Mouse (Mus musculus) erythroblast, adult 5-6 weeks (primary cell): ENCODE results near the gene Gsn. TPM values are rescaled to one million over a fixed set of nuclear protein-coding genes. Genes with fewer than 3 reads are reported as not detected.
A peak's percentile ranks its signal among the peaks of the same experiment; 100 is the strongest.

Experiments used
- ATAC-seq: replicated peaks from 2 replicates; pipeline ENCODE4 v1.8.0; 2016; ENCODE audit warnings: moderate number of reproducible peaks, mild to moderate bottlenecking, moderate TSS enrichment, inconsistent platforms; ENCODE audit not compliant: poor library complexity, low FRiP score, severe bottlenecking
- total RNA-seq, 2 experiments: library from RNA; stranded (forward) in 1 of 2; stranded (reverse) in 1 of 2; fragments of 150-400 nt in 1 of 2; fragments of 200-764, 138-1000 nt in 1 of 2; gene quantifications; 2 replicates each; pipeline versions ENCODE4 v1.2.3 to v1.2.4; 2015 to 2017; ENCODE audit warnings: low replicate concordance in 2 of 2

Gene Gsn
- total RNA-seq, 2 experiments from 2014 or later = 15.0 to 23.1 TPM

DNA sequence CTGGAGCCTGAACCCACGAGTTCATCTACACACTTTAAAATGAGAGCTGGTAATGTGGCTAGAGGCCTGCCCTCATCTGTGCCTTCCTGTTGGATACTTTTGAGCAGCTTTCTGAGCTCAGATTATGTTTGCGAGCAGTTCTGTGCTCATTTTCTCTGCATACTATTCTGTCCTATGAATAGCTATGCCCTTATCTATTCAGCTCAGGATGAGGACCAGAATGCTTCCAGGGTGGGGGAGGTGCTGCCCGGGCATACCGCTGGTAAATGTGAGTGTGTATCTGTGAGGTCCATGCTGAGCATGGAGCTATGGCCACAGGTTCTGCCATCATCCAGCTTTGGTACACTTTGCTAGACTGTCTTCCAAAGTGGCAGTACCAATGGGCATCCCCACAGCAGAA, 61.4 kb downstream of the Gsn start:
- ATAC-seq = peak; percentile 66

DNA sequence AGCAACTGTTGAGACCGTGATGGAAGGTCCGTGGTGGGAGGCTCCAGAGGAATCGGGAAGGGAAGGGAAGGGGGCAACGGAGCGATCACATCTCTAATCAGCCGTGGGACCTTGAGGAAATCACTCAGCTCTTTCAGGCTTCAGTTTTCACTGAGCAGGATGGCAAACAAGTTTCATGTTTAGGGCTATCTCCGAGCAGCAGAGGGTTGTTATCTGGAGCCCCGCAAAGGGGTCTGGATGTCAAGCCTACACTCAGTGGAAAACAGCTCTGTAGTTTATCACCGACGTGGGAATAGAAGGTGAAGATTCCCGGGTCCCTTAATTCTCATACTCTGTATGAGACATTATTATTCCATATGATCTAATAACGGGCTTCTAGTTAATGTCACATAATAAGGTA, 62.2 kb downstream of the Gsn start:
- ATAC-seq = no peak

DNA sequence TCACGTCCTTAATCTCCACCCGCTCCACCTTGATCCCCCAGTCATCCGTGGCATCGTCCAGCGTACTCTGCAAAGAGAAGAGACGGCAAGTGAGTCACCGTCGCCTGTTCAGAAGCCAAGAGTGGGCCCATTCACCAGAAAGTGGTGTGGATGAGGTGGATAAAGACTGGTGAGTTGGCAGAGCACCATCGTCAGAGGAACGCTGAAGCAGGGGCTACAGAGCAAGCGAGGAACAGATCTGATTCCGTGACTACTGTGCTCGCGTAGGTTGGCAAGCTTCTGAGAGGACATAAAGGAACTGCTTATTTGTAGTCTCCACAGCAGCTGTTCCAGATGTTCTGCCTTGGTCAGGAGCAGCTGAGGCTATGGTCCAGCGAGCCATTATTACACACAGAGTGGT, 64.2 kb downstream of the Gsn start:
- no peak for ATAC-seq

DNA sequence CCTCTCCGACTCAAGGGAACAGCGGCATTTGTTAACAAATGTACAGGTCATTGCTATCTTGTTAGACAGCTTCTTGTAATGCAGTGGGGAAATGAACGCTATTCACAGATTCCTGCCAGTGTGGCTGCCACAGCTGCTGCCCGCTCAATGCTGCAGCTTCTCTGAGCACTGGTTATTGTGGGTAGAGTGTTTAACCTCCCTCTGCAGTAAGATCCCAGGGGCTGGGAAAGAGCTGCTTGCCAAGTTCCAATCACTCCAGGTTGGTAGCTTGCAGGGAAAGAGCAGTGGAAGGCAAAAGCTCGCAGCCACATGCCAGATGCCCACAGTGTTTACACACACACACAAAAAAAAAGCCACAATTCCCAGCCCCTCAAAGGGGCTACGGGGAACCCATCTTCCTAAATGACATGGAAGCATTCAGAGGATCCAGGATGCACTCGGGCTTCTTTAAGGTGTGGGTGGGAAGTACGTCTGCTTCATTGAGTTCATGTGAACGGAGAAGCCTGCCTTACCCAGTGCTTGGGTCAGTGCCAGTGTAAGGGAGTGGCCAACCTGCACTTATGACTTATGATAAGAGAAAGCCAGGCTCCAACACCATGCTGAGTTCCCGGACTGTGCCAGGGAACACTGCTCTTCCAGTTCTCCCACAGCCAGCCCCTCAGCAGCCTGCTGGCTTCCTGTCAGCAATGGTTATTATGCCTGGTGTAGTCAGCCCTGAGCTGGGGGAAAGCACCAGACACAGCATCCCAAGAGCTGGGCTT, 66.4 kb downstream of the Gsn start:
- ATAC-seq = peak; percentile 75

DNA sequence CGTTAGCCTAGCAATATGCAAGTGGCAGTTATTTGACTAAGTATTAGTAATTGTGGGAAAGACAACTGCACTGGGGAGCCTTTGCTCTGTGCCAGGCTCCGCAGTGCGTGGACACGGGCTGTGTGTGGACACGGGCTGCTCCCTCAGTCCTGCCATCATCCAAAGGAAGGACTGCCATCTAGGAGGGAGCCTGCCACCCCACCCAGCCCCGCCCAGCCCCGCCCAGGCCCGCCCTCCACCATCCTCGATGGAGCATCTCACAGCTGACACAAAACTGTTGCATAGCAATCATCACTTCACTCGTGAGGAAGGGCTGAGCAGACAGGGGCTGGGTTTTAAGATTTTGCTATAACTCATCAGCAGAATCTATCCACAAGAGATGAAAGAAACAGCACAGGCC, 69.8 kb downstream of the Gsn start:
- peak; percentile 28 for ATAC-seq

DNA sequence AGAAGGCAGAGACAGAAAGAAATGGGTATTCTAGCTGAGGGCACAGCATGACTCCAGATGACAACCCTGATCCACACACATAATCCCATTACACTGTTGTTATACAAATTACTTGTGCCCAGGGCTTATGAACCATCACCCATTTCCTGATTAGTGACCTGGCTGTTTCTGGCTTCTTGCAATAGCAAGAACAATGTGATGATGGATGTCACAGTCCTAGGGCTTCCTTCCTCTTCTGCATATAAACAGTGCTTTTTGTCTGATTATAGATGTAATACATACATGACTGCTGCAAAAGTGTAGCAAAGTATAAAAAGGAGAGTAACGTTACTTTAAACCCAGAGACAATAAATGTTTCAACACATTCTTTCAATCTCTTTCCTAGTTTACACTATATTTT, 70.8 kb downstream of the Gsn start:
- no peak for ATAC-seq

DNA sequence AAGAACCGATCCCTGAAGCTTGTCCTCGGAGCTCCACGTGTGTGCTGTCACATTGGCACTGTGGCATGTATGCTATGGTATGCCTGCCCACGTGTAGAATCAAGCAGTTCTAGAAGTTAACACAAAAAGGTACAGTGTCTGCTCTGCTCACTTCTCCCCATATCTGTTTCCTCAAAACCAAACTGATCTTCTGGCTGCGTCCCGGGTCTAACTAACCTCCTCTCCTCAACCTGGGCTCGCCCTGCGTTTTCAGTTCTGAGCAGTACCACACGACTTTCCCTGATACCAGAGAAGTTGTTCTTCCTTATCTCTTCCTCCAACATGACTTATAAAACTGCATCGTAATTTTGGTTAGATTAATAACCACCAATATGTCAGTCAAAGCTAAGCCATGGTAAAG, 71.4 kb downstream of the Gsn start:
- peak; percentile 57 for ATAC-seq

DNA sequence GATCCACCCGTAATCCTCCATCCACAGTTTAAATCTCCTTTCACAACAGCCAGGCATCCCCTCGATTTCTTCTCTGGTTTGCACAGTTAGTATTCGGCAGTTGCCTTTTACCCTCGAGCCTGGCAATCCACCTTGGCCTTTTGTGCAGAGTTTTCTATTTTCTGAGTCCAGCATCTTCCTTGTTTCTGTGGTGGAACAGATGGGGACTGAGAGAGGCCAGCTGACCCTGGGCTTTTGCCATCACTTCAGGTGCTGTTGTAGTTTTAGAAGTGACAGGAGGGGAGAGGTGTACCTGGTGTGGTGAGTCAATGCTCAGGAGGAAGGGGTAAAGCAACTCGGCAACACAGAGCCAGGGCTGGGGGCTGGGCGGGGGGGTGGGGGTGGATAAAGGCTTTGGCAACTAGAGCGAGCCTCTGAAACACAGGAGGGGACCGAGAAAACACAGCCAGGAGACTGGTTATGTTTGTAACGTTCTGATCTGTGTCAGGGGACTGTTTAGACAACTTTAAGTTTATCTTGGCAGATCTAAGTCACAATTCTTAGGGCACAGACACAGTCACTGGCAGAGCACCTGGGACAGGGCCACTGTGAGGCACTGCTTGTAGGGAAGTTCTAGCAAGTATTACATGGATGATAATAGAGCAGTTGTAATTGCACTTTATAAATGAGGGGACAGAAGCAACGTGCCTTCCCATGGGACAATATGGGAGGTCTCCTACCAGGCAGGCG, 72.0 kb downstream of the Gsn start:
- ATAC-seq = peak; percentile 7; the same call in 1 of the 2 replicates

DNA sequence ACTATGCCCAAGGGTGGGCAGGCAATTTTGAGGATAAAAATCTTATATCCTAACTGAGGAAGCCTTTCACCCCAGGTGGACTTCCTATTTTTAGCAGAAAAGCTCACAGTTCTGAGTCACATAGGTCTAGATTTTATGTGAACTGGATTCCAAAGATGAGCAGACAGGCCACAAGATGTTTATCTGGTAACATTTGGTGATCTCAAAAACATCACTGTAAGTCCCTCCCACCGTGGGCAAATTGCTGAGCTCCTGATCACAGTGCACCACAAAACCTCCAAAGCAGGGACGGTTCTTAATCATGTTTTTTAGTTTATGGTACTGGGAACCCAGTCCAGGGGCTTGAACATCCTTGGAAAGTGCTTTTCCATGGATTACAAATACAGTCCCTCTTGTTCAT, 72.9 kb downstream of the Gsn start:
- ATAC-seq = no peak

DNA sequence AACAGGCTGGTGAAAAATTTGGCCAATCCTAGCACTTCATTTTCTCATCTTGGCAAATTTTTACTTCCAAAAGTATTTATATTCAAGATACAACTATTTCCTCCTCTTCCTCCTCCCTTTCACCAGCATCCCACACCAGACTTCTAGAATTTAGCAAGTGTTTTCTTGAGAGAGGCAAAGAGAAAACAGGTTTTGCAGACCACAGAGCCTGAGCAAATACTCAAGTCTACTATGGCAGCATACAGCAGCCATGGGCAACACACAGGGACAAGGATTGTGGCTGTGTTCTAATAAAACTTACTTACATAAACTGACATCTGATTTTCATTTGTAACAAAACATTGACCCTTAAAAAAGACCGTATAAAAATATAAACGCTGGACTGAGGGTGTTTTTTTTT, 75.0 kb downstream of the Gsn start:
- ATAC-seq = no peak

DNA sequence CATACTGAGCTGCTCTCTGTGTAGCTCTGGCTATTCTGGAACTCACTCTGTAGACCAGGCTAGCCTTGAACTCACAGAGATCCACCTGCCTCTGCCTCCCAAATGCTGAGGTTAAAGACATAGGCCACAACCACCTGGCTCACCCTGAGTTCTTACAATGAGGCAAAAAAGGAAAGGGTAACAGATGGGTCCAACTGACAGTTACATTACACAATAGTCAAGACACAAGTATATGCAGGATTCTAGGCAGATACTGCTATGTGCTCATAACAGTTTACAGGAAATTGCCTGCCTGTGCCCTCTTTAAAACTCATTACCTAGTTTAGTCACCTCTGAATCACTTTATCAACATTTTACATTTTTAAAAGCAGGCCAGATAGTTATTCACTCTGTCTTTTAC, 77.5 kb downstream of the Gsn start:
- ATAC-seq = no peak

DNA sequence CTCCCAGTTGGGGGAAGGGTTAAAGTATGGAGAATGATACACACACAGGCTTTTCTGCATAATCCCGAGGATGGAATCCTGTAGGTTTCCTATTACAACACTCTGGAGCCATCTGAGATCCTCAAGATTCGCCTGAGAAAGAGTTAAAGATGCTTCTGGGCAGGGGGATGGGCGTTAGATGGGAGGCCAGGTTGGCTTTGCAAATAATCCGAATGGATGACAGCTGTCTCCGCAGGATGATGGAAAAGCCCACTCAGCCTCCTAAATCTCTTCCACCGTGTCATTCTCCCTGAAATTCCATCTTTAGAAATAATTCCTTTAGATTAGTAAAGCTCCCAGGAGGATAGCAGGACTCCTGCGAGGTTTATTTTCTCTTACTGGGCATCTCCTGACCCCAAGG, 79.4 kb downstream of the Gsn start:
- no peak for ATAC-seq

DNA sequence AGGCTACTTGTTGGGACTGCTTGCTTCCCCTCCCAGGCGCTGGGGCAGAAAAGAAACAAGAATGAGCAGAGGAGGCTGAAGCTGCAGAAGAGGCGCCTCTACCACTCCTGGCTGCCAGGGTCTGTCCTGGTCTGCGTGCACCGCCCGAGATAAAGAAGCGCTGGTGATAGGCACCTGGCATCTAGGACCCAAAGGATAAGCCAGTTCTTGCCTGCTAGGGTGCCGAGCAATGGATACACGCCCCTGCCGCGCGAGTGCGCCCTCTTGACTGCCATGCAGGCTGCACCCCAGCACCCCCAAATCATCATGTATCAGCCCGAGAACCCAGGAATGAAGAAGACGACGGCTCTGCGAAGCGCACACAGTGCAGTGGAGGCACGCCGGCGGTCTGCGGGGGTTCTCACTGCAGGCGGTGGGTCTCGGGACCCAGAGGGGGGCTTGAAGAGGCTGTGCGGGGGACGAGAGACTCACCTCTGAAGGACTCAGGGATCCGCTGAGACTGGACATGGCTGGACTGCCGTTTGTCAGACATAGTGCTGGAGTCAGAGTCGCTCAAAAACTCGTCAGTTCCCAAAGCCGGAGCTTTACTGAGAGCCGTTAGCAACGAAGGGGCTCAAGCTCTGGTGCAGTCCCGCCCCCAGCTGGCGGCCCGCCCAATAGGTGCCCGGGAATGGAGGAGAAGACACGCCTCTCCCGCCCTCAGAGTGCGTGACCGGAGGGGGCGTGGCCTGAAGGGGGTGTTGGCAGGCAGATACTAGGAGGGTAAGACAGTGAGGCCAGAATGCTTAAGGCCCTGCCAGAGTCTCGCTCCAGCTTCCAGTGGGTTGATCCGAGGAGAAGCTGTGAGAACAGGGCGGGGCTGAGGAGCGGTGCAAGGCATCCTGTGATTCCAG, 80.5 kb downstream of the Gsn start, which contains the start of gene Stom:
Gene Stom, minus strand, starts transcription at position 589 of the 893 bp plus-strand sequence.
- peak; percentile 83 for ATAC-seq

DNA sequence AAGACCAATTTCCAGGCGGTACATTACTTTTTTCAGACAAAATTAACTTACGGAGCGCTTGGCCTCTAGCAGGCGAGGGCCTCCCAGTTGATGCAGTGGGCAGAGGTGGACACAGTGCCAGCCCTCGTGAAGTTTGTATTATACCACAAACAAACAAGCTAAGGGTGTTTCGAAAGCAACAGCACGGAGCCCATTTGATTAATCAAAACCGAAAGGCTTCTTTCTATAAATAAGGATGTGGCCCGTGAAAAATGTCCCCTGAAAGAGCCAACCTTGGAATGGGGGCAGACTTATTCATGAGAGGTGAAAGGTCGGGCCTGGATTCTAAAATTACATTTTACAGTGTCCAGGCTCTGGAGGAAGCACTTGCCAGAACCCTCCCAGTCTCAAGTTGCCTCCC, 81.2 kb downstream of the Gsn start:
- ATAC-seq = no peak

DNA sequence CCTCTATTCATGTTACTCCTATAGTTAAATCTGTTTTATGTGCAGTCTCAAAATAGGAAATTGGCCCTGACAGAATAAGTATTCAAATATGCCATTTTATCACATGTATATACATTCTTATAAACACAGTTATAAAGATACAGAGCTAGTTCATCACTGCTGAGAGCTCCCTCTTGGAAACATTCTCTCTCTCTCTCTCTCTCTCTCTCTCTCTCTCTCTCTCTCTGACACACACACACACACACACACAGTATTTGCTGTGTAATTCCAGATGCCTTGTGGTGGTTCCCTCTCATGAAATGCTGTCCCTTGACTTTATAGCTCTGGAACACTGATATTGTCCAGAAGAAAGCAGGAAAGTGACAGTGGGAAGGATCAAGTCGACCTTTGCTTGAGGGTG, 81.9 kb downstream of the Gsn start:
- no peak for ATAC-seq

DNA sequence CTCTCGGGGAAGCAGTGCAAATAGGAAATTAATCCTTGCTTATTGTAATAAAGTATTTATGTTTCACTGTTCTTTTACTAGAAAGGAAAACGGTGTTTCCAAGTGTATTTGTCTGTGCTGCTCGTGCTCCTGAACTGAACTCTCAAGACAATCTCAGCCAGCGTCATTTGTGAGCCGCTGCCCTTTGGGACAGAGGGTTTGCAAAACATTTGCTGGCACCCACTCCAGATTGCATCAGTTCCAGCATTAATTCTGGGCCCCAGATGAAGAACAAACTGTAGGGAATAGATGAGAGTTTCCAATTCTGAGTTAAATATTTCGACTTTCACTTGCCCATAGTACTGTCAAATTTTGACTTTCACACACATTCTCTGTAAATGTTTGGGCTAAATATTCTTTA, 82.5 kb downstream of the Gsn start:
- ATAC-seq = no peak

DNA sequence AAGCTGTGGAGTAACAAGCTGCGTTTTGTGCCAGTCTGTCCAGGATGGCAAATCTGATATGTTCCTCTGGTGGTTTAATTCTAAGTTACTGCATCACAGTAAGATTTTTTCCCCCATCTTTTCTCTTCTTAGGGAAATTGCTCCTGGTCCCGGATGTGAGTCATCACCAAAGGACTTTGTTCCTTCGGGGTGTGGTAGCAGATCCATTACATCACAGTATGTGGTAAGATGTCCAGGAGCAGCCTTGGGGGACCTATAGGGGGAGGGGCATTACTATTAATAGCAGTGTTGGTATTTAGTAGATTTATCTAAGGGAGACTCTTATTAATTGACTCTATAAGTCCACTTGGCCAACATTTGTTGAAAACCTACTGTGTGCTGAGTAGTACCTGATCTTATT, 86.4 kb downstream of the Gsn start:
- no peak for ATAC-seq

DNA sequence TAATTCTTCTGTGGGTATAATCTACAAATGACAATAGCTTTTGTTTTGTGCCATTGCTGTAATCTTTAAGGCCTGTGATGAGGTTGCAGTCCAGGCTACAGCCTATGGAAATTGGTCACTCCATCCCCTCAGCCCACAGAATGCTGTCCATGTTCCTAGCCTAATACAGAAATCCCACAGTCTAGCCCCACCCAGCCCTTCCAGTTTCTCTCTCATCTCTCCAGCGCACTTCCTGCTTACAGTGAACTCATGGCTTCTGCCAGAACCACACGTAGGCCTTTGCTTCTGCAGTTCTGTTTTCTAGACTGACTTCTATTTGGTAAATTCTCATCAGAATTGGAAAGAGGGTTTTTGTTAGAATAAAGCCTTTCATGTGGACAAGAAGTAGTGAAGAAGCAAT, 89.8 kb downstream of the Gsn start:
- no peak for ATAC-seq

DNA sequence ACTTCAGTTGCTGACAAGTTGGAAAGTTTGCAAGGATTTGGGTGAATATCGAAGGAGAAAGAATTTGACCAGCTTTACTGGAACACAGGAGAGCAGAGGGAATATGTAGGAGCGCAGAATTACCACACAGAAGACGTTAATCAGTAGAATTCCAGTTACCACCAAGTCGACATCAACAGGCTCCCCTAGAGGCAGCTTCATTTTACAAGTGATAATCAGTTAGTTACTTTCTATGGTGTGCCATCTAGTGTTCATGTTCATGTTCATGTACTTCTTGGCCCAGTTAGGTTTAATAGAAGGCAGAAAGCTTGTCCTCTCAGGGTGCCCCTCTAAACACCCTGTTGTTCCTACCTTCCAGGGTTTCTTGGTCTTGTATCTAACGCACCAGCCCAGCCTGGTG, 93.0 kb downstream of the Gsn start:
- ATAC-seq = peak; percentile 94
